Mouse (Mus musculus) naive thymus-derived CD4-positive, alpha-beta T cell, adult 2 months (primary cell): ENCODE measurements around the gene Crbn.

Experiments used
- DNase-seq: peaks from one replicate; pipeline ENCODE4 v3.0.0-alpha.2; 2011; ENCODE audit warnings: low read depth

Gene Crbn

GRCm38 (mm10) chr6:106765892-106766291 lies 34.0 kb downstream of the Crbn start:
- no peak for DNase-seq

GRCm38 (mm10) chr6:106761486-106761885 lies 38.4 kb downstream of the Crbn start:
- DNase-seq = no peak

GRCm38 (mm10) chr6:106760473-106761218 lies 39.2 kb downstream of the Crbn start:
- no peak for DNase-seq

GRCm38 (mm10) chr6:106758299-106758698 lies 41.6 kb downstream of the Crbn start:
- DNase-seq = no peak

GRCm38 (mm10) chr6:106750291-106750690 lies 49.6 kb downstream of the Crbn start:
- DNase-seq = no peak

- DNase-seq = no peak
Measured at GRCm38 (mm10) chr6:106748887-106749388, 50.9 kb downstream of the Crbn start, which contains the start of gene Il5ra. TSS of gene Il5ra (minus strand) at chr6:106749037.

- DNase-seq = no peak
Measured at GRCm38 (mm10) chr6:106747804-106748203, 52.1 kb downstream of the Crbn start.

GRCm38 (mm10) chr6:106747251-106747650 lies 52.6 kb downstream of the Crbn start:
- no peak for DNase-seq

- DNase-seq = no peak
Measured at GRCm38 (mm10) chr6:106745673-106746394, 54.0 kb downstream of the Crbn start.

- DNase-seq = no peak
Measured at GRCm38 (mm10) chr6:106743556-106744233, 56.2 kb downstream of the Crbn start.

- DNase-seq = no peak
Measured at GRCm38 (mm10) chr6:106740244-106740825, 59.5 kb downstream of the Crbn start.

- DNase-seq = no peak
Measured at GRCm38 (mm10) chr6:106738229-106738628, 61.6 kb downstream of the Crbn start.

- no peak for DNase-seq
Measured at GRCm38 (mm10) chr6:106732563-106732962, 67.3 kb downstream of the Crbn start.
